Mouse (Mus musculus) adrenal gland, postnatal 14 days (tissue): ENCODE measurements around the gene Lum. TPM values are rescaled to one million over a fixed set of nuclear protein-coding genes. Genes with fewer than 3 reads are reported as not detected.

ENCODE experiments used
- DNase-seq: peaks from one replicate; pipeline ENCODE4 v3.0.0; 2021; ENCODE audit warnings: mixed read lengths
- long read RNA-seq, 2 experiments: library from polyadenylated mRNA; stranded (forward); transcript quantifications; one replicate each; pipeline ENCODE4 v2.0.0; 2021
- total RNA-seq: library from RNA; stranded (reverse); gene quantifications from 2 replicates; pipeline ENCODE4 v1.2.3, GENCODE M21; 2021

Gene Lum
- total RNA-seq = 23.8 and 24.7 TPM in 2 replicates
- long read RNA-seq, experiment 1, transcript Lum-201 (3 exons, 2,448 nt) = major isoform, 15 of 17 reads
- long read RNA-seq, experiment 1, partial matches to known transcripts = 1 of 17 reads
- long read RNA-seq, experiment 1, other reads (novel, unspliced or antisense) = 1 of 17 reads
- long read RNA-seq, experiment 2, transcript Lum-201 (3 exons, 2,448 nt) = major isoform, 28 of 28 reads
- long read RNA-seq, experiment 2, partial matches to known transcripts = 0 of 28 reads
- long read RNA-seq, experiment 2, other reads (novel, unspliced or antisense) = 0 of 28 reads

DNA sequence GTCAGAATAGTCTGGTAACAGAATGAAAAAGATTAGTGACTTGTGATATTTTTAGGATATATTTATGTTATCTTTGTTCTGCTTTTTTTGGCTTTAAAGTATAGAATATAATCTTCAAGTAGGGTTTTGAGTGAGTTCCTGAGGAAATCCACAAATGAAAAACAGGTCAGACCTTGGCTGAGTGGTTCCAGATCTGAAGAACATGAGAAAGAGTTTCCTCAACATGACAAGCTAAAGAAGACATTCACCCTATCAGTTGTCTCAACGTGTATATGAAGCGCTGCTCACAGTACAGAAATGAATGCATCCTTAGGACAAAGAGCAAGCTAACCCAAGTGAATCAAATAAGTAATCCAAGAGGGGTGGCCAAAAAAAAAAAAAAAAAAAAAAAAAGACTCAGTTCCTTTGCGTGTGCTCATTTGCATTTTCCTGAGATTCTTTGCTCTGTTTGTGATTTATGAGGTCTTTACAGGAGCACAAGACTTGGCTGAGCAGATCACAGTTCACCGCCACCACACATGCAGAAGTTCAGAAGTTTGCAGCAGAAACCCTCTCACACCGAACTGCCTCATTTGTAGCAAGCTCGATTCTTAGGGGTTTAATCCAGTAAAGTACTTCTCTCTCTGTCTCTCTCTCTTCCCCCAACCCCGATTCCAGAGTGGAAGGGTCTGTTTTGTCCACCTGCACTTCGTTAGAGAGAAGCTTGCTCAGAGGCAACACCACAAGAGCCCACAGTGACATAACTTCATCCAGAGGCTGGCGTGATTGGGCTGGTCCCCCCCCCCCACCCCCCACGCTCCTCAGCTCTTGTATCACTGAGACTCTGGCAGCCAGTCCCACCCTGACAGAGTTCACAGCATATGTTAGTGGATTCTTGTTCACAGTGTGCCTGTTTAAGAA is at the start of gene Lum:
Gene Lum, plus strand, starts transcription at position 172 of the 900 bp plus-strand sequence.
- DNase-seq = no peak

DNA sequence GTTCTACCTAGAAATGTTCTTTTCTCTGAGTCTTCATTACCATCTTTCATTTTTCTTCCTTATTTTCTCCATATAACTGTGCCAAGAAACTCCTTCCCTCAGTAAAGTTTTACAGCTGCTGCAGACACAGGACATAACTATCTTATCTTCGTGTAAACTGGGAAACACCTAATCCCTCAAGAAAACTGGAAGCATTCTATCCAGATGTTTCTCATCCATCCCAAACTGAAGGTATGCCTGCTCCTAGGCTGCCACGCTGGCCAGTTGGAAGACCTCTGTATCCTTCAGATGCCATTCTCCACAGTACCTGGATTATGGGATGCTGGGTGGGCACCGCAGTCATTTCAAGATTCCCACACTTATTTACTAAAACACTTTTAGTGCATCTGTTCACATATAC is 41.6 kb upstream of the Lum start:
- no peak for DNase-seq

DNA sequence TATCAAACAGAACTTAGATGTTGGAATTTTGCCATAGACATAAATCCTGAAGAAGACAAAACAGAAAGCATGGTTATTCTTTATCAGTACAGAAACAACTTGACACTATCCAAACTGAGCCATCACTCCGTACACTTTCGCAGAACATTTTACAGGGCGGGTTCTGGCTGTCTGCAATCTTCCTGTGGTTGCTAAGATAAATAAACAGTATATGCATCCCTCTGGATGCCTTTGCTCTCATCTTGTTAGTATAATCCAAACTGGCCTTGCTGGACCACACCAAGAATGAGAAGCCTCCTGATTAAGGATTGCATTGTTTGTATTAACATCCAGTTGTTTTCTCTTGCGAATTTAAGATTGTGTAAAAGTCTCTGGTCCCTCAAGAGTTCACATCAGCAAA is 29.2 kb upstream of the Lum start:
- no peak for DNase-seq

DNA sequence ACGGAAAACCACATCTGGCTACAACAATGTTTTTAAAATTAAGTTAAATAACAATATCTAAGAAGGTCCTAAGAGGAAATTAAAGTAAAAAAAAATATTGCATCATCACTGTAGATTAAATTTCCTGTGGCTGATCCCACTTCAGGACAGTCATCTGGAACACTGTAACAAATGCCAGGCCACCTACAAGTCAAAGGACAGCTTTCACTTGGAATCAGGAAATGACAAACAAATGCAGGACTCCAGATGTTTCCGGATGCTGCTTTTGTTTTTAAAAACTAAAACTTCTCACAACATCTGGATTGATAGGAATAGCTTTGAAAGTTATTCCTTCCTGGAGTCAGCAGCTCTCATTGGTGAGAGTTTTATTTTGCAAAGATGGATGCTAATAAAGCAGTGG is 28.0 kb upstream of the Lum start:
- DNase-seq = no peak

DNA sequence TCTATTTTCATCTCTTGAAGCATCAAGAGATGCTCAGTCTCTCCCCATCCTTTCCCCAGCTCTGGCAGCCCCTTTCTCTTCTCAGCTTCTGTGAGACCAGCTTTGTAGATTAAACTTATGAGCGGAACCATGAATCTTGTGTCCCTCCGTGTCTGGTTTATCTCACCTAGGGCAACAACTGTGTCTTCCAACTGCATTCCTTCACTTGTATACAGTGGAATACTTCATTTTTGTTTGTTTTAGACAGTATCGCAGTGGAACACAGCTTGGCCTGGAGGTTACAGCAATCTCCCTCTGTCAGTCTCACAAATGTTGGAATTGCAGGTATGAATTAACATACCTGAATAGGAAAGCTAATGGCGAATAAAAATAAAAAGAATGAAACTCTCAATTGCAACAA is 26.7 kb upstream of the Lum start:
- DNase-seq = no peak

DNA sequence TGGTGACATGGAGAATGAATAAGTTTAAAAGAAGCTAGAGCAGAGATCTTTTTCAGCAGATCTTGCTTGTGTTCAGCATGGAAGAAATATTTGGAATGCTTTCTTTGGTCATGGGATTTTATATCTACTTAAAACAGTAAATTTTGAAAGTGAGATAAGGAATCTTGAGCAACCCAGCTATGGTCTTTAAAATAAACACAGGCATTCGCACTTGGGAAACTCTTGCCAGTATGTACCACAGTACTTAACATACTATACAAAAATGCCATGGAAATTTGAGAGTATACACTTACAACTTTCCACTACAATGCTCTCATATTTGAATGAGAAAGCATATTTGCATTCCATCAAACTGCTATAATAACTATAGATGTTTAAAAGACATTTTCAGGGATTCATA is 17.2 kb upstream of the Lum start:
- DNase-seq = no peak

DNA sequence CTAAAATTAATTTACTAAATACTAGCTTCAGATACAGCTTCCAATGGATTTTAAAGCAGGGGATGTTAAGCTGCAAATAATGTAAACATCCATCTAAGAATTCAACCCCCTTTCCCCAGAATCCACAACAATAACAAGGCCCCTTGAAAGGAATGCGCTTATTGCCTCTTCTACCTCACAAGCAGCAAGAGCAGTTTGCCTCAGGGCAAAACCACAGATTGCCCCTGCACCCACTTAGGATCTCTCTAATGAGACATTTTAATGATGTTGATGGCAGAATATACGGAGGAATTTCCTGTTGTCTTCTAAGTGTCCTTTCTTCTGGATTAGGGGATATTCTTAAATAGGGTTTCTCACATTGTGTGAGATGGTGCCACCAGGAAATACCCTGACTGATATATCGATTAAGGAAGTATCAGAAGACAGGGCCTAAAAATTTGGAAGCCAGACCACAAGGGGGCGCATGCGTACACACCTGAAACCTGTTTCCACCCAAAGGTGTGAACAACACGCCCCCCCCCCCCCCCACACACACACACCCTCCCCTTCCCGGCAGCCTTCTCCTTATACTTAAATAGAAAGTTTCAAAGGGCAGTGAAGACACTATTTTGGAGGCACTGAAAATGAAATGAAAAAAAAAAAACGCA is 2.7 kb downstream of the Lum start:
- DNase-seq = no peak

DNA sequence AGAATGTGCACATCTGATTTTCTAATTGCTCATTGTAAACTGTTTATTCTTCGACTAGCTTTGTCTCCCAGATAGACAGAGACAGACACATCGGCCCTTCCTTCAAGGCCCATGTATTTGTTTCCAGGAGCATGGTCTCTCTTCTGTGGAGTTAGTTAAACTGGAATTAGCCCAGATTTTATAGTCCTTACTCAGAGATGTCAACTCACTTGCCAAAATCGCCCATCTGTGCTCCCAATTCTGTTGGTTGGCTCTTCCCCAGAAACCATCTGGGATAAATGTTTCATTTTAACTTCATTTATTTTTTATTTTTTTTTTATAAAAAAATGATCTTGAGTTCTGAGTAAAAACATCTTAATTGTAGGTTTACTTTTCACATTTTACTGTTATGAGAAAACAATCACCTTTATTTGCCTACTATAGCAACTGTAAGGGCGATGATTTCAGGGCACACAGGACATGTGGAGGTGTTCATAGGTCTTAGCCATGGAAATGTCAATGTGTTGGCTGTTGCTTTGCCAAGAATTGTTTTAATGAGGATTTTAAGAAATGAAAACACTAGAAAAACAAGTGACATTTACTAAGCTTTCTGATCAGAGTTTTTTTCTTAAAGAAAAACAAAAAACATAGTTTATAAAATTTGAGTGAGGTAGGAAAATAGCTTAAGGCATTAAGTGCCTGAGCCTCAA is 17.8 kb downstream of the Lum start:
- DNase-seq = no peak

DNA sequence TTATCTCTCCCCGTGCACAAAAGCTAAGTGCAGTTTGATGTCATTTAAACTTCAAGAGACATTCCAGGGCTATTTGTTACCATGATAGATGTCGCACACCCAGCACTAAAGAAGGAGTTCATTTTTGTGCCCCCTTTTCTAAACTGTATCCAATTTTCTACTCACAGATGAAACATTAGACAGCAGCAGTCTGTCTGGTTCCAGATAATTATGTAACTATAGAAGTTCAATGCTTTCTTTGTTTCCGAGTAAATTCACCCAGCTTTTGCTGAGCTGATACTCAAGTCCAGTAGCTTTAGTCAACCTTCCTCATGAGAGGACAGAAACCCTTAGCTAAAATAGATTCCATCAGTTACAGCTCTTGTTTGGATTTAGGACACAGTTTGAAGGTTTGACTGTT is 19.2 kb downstream of the Lum start:
- DNase-seq = no peak

DNA sequence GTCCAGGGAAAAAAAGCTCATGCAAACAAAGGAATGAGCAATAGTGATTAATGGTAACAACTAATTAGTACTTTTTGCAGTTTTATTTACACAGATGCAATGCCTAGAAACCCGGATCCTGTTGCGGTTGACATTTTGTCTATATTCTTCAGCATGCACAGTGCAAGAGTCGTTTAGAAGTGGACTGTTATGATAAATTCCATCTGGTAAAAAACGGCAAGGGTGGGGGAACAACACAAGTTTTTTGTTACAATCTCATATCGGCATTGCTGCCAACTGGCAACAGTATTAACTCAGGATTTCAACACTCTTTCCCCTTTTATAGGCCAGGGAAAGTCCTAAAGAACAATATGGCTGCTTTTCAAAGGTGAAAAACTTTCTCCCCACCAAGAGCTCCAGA is 22.2 kb downstream of the Lum start:
- no peak for DNase-seq

DNA sequence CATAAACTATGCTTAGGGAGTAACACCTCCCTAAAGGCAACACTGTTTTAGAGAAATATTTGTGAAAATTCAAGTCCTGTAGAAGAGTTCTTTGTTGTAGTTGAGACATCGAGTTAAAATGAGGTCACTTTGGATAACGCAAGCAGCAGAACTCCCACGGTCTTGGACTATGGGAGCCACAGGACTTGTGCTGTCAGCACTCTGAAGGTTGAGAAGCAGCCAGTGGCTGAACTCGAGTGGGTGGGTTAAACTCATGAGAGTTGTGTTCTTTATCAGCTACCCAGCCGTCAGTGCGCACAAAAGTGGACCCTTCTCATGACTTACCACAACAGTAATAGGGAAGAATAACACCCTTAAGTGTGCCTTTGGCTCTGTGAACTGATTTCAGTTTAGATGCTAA is 24.6 kb downstream of the Lum start:
- no peak for DNase-seq

DNA sequence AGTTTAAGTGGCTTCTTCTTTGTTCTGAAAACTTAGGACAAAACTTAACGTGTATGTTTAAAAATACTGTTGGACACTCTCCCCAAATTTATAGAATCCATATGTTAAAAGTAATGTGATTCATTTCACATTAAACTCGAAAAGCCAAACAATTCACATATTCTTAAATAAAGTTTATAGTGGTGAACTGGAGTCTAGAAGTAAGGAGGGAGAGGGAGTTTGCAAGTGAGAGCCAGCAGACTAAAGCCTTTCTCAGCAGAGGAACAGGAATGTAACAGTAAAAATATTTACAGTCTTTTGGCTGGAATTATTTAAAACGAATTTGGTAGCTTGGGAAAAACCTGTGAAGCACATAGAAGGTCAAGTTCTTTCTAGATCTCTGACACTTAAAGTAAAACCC is 26.1 kb downstream of the Lum start:
- DNase-seq = no peak

DNA sequence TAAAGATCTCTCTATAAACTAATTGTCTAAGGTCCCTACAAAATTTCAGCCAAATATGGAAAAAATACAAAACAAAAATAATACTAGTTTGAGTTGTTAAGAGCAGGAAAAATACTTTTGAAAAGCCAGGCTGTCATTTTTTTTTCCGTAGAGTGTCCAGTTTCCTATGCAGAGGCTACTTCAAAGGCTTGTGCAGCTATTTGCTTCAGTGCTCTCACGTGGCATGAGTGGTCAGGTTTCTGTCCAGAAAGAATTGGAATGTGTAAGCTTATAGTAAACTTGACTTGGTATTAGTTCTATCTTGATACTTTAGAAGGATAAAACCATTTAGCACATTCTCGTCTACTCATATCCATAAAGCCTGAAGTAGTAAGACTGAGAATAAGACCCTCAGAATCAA is 26.8 kb downstream of the Lum start:
- DNase-seq = no peak

DNA sequence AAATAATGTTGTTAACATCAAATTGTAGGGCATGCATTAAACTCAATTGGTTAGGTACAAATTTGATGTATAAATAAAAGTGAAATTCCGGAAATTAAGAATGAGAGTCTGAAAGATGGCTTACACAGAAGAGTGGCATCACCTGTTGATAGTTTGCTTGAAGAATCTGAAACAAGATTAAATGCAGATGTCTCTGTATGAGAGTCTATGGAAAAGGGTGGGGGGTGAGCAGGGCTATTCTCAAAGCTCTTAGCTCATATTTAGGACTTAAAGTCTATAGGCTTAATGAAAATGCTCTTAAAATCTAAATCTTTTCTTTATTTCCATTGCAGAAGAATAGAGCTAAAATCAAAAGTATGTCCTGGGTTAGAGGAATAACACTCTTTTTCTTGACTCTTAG is 30.8 kb downstream of the Lum start:
- DNase-seq = no peak

DNA sequence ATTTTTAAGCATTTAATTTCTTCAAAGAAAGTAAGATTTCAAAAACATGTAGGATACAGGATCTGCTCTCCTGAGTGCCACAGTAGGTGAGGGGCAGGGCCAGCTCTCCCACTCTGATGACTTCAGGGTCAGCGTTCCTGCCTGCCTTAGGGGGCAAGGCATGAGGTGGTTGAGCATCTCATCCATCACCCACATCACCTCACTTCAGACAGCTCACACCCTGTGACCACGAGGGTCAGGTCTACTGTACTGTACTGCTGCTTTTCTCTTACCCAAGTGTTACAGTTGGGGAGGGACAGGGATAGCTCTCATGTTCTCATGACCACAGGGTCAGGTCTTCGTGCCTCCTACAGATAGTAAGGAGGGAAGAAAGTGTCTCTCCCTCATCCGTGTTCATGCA is 36.8 kb downstream of the Lum start:
- no peak for DNase-seq

DNA sequence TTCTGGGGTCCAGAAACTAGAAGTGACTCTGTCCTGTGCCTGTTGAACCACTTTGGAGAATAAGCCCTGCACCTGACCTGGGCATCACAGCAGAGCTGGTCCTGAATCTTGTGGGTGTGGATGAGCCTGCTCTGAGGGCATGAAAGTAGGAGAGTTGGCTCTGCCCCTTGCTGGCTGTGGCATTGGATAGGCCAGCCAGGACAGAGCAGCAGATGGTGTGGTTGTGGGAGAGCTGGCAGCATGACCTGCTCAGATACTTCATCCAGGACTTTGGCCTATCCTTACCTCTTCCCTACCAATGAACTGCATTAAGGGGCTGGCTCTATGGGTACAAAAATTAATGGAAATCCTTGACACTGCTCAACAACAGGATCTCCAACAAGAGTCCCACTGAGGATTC is 38.3 kb downstream of the Lum start:
- DNase-seq = no peak

DNA sequence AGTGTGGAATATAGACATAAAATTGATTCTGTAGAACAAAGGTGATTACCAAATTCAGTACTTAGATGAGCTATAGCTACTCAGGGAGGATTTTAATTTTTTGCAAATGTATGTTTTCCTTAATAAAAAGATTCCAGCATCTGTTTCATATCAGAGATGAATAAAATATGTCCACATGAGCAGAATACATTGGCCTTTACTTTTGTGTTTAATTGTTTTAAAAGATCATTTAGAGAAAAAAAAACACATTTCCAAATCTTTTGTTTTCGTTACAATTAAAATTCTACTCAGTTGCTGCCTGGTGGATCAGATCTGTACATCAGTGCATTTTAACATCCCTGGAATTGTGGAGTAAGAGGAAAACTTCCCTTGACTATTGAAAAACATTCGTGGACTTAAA is 41.7 kb downstream of the Lum start, which contains the start of gene Kera:
Gene Kera, plus strand, starts transcription at position 301 of the 400 bp plus-strand sequence.
- no peak for DNase-seq

Other genes starting within 250 kb of the Lum start
- 214 and 240 TPM in 2 replicates for gene Dcn, start 85.5 kb upstream of the Lum start, total RNA-seq
- gene Kera, start 41.8 kb downstream of the Lum start, total RNA-seq = 0.15 TPM in 1 of 2 replicates, not detected in the other
- gene Epyc, start 78.9 kb downstream of the Lum start, total RNA-seq = 0.19 and 0.49 TPM in 2 replicates
- gene Ccer1, start 127.9 kb downstream of the Lum start, total RNA-seq = not detected in 2 replicates
- gene C030005K15Rik, start 161.6 kb downstream of the Lum start, total RNA-seq = not detected in 2 replicates